Mouse (Mus musculus) heart, embryonic 11.5 days (tissue): ENCODE results near the gene Zmat5. TPM values are rescaled to one million over a fixed set of nuclear protein-coding genes. Genes with fewer than 3 reads are reported as not detected.

Experiments used
- ATAC-seq: fragments of 200-750 bp; cut with Nextera tagmentation; replicated peaks from 2 replicates; pipeline ENCODE4 v1.8.0; 2017; ENCODE audit warnings: moderate library complexity; ENCODE audit not compliant: insufficient number of reproducible peaks, low FRiP score, low TSS enrichment
- H3K27ac ChIP-seq: fragments of 300-500 bp; sonication (generic); 2 replicates; pipeline ENCODE4 v1.5.1; 2014; ENCODE audit warnings: mild to moderate bottlenecking, low read depth, low read length
- H3K27me3 ChIP-seq: fragments of 300-500 bp; sonication (generic); 2 replicates; pipeline ENCODE4 v1.6.1; 2014; ENCODE audit warnings: mild to moderate bottlenecking, low read length, mixed read lengths; ENCODE audit not compliant: control insufficient read depth, insufficient read depth
- H3K36me3 ChIP-seq: fragments of 300-500 bp; sonication (generic); 2 replicates; pipeline ENCODE4 v1.6.1; 2014; ENCODE audit warnings: mild to moderate bottlenecking, low read length, moderate library complexity, mixed read lengths; ENCODE audit not compliant: control insufficient read depth, insufficient read depth
- H3K4me1 ChIP-seq: fragments of 300-500 bp; sonication (generic); 2 replicates; pipeline ENCODE4 v1.6.1; 2014; ENCODE audit warnings: low read length; ENCODE audit not compliant: control insufficient read depth, insufficient read depth
- H3K4me2 ChIP-seq: fragments of 300-500 bp; sonication (generic); 2 replicates; pipeline ENCODE4 v1.6.1; 2014; ENCODE audit warnings: mild to moderate bottlenecking, moderate library complexity
- H3K4me3 ChIP-seq: fragments of 300-500 bp; sonication (generic); 2 replicates; pipeline ENCODE4 v1.5.1; 2014; ENCODE audit warnings: low read depth, low read length
- H3K9ac ChIP-seq: fragments of 300-500 bp; sonication (generic); 2 replicates; pipeline ENCODE4 v1.6.1; 2014; ENCODE audit warnings: mild to moderate bottlenecking, low read depth, low read length, moderate library complexity
- H3K9me3 ChIP-seq: fragments of 300-500 bp; sonication (generic); replicated peaks from 2 replicates; pipeline ENCODE4 v1.6.1; 2016; ENCODE audit warnings: low read length; ENCODE audit not compliant: control insufficient read depth
- WGBS: fragments of 180-500 bp; shearing (Covaris S2); extraction: QIAGEN DNeasy Blood & Tissue Kit; methylation state at CpG from one replicate; pipeline ENCODE4 v1.1.7; 2014; ENCODE audit not compliant: insufficient replicate concordance; 5-methylcytosine and 5-hydroxymethylcytosine counted together
- polyA plus RNA-seq: library from polyadenylated mRNA; unstranded; fragments of >200 nt; fragmentation: Nextera tagmentation; extraction: Ambion mirVana; gene quantifications from 2 replicates; pipeline ENCODE4 v1.2.1, GENCODE M21; 2014

The Zmat5 gene
- polyA plus RNA-seq, 1 experiment from 2014 or later: 55.8 TPM

- Histone ChIP-seq H3K4me3 (no peak overlapping the region), H3K9ac (no peak overlapping the region), H3K36me3 (peaks cover 18% of the 10 kb centered on the region), H3K27me3 (no peaks in the 10 kb centered on the region), H3K4me2 (no peak overlapping the region), H3K9me3 (no peaks in the 10 kb centered on the region), H3K27ac (no peak overlapping the region), H3K4me1 (peaks cover 6% of the 10 kb centered on the region; the same call in 1 of the 2 replicates)
- ATAC-seq: no peak
- WGBS: 87% methylated on average over 6 of the region's 6 CpGs
These were observed 29.3 kb upstream of the Zmat5 start for GRCm38 (mm10) chr11:4675126-4675562.

- Histone ChIP-seq H3K9ac (no peak overlapping the region), H3K4me2 (no peak overlapping the region), H3K27ac (no peak overlapping the region), H3K4me3 (no peak overlapping the region), H3K36me3 (peaks cover 18% of the 10 kb centered on the region), H3K27me3 (no peaks in the 10 kb centered on the region), H3K4me1 (peaks cover 7% of the 10 kb centered on the region; the same call in 1 of the 2 replicates), H3K9me3 (no peaks in the 10 kb centered on the region)
- WGBS: 84% methylated on average over 6 of the region's 6 CpGs
- ATAC-seq: no peak
These were observed 28.8 kb upstream of the Zmat5 start for GRCm38 (mm10) chr11:4675693-4676092.

GRCm38 (mm10) chr11:4677250-4677872 lies 27.1 kb upstream of the Zmat5 start:
- WGBS: 76% methylated on average over 7 of the region's 7 CpGs
- no peaks in the 10 kb centered on the region for H3K9me3 ChIP-seq
- ATAC-seq: peak; percentile 75; the same call in 1 of the 2 replicates
- H3K27ac ChIP-seq: no peak overlapping the region
- H3K4me3 ChIP-seq: no peak overlapping the region
- H3K4me1 ChIP-seq: peaks cover 7% of the 10 kb centered on the region; the same call in 1 of the 2 replicates
- H3K4me2 ChIP-seq: no peak overlapping the region
- H3K9ac ChIP-seq: no peak overlapping the region
- H3K27me3 ChIP-seq: no peaks in the 10 kb centered on the region
- peaks cover 24% of the 10 kb centered on the region for H3K36me3 ChIP-seq

- no peak overlapping the region for H3K9ac ChIP-seq
- no peak for ATAC-seq
- H3K4me3 ChIP-seq: no peak overlapping the region
- H3K27me3 ChIP-seq: no peaks in the 10 kb centered on the region
- H3K4me2 ChIP-seq: no peak overlapping the region
- H3K36me3 ChIP-seq: peaks cover 26% of the 10 kb centered on the region
- 76% methylated on average over 13 of the region's 13 CpGs for WGBS
- no peaks in the 10 kb centered on the region for H3K9me3 ChIP-seq
- no peak overlapping the region for H3K27ac ChIP-seq
- peaks cover 7% of the 10 kb centered on the region; the same call in 1 of the 2 replicates for H3K4me1 ChIP-seq
These were observed 25.6 kb upstream of the Zmat5 start for GRCm38 (mm10) chr11:4678700-4679440.

GRCm38 (mm10) chr11:4679441-4679832 lies 25.0 kb upstream of the Zmat5 start:
- H3K4me1 ChIP-seq: peaks cover 7% of the 10 kb centered on the region; the same call in 1 of the 2 replicates
- H3K36me3 ChIP-seq: peaks cover 26% of the 10 kb centered on the region
- H3K27me3 ChIP-seq: no peaks in the 10 kb centered on the region
- H3K9ac ChIP-seq: no peak overlapping the region
- ATAC-seq: no peak
- H3K27ac ChIP-seq: no peak overlapping the region
- no peak overlapping the region for H3K4me3 ChIP-seq
- no peaks in the 10 kb centered on the region for H3K9me3 ChIP-seq
- no peak overlapping the region for H3K4me2 ChIP-seq
- 90% methylated on average over 12 of the region's 12 CpGs for WGBS

GRCm38 (mm10) chr11:4680126-4680525 lies 24.4 kb upstream of the Zmat5 start:
- Histone ChIP-seq H3K27me3 (no peaks in the 10 kb centered on the region), H3K27ac (no peak overlapping the region), H3K4me1 (peaks cover 7% of the 10 kb centered on the region; the same call in 1 of the 2 replicates), H3K4me2 (no peak overlapping the region), H3K9ac (no peak overlapping the region), H3K36me3 (peaks cover 26% of the 10 kb centered on the region), H3K9me3 (no peaks in the 10 kb centered on the region), H3K4me3 (no peak overlapping the region)
- 45% methylated on average over 3 of the region's 3 CpGs for WGBS
- no peak for ATAC-seq

- Histone ChIP-seq H3K36me3 (peaks cover 17% of the 10 kb centered on the region), H3K9ac (no peak overlapping the region), H3K4me2 (no peak overlapping the region), H3K4me1 (peaks cover 7% of the 10 kb centered on the region; the same call in 1 of the 2 replicates), H3K27me3 (no peaks in the 10 kb centered on the region), H3K9me3 (no peaks in the 10 kb centered on the region), H3K4me3 (no peak overlapping the region), H3K27ac (no peak overlapping the region)
- no peak for ATAC-seq
- WGBS: 90% methylated on average over 6 of the region's 6 CpGs
These were observed 21.0 kb upstream of the Zmat5 start for GRCm38 (mm10) chr11:4683516-4683915.

- no peak overlapping the region for H3K9ac ChIP-seq
- H3K27ac ChIP-seq: no peak overlapping the region
- H3K4me3 ChIP-seq: no peak overlapping the region
- WGBS: 56% methylated on average over 6 of the region's 6 CpGs
- H3K27me3 ChIP-seq: no peaks in the 10 kb centered on the region
- H3K4me1 ChIP-seq: peaks cover 4% of the 10 kb centered on the region; the same call in 1 of the 2 replicates
- H3K4me2 ChIP-seq: no peak overlapping the region
- ATAC-seq: no peak
- no peaks in the 10 kb centered on the region for H3K9me3 ChIP-seq
- H3K36me3 ChIP-seq: peaks cover 17% of the 10 kb centered on the region
These were observed 20.3 kb upstream of the Zmat5 start for GRCm38 (mm10) chr11:4684186-4684585.
